Mouse (Mus musculus) lung, adult 2 months (tissue): ENCODE data around the gene Syt1.

Experiments used
- CTCF ChIP-seq: fragments of 200-500 bp; IDR thresholded peaks from 2 replicates; pipeline ENCODE4 v1.5.1; 2011; ENCODE audit warnings: mild to moderate bottlenecking, low read length, control low read depth; ENCODE audit not compliant: insufficient read depth
- POLR2A ChIP-seq: fragments of 200-500 bp; IDR thresholded peaks from 2 replicates; pipeline ENCODE4 v1.6.1; 2011; ENCODE audit warnings: low read depth, mild to moderate bottlenecking, control low read depth, low read length, borderline replicate concordance; ENCODE audit errors: extremely low read depth

DNA sequence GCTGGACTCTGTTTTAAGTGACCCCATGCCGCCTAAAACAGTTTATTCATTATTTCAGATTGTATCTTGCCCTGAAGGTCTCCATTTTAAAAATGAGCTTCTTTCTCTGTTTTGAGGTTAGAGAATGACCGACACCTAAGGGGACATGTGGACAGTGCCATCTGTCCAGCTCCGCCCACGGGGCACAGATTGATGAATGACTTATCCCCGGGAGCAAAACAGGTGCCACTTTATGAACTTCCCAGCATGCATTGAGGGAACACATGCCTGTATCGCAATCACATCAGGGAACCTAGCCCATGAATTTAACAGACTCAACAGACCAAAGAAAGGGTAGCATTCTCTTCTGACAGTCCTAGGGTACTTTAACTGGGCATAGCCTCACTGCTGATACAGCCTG lies 188.5 kb downstream of the Syt1 start:
- TF ChIP-seq POLR2A (no peak), CTCF (no peak)
